Mouse (Mus musculus) layer of hippocampus, adult 2 months (tissue): ENCODE results near the gene Prrx2. TPM values are rescaled to one million over a fixed set of nuclear protein-coding genes. Genes with fewer than 3 reads are reported as not detected.
"Not testable (repeated sequence)": the region's sequence is repeated elsewhere in the genome, so short reads cannot be mapped to it uniquely, and the experiment has no call there.

ENCODE experiments used
- DNase-seq, 2 experiments: peaks; one replicate each; pipeline ENCODE4 v3.0.0; 2022; ENCODE audit warnings: low spot score in 2 of 2
- H3K27ac ChIP-seq: fragments of 200-600 bp; 2 replicates; pipeline ENCODE4 v1.8.1; 2022
- H3K4me3 ChIP-seq: fragments of 200-600 bp; 2 replicates; pipeline ENCODE4 v1.8.1; 2022; ENCODE audit warnings: mild to moderate bottlenecking
- CTCF ChIP-seq: fragments of 200-600 bp; conservative IDR thresholded peaks from 2 replicates; pipeline ENCODE4 v1.8.1; 2022; ENCODE audit warnings: antibody characterized with exemption, mild to moderate bottlenecking, moderate library complexity
- total RNA-seq, 2 experiments: library from RNA; stranded (reverse); gene quantifications; 2 replicates each; pipeline ENCODE4 v1.2.3; 2021

The Prrx2 gene
- total RNA-seq, 2 experiments from 2014 or later: 1.4 to 2.5 TPM

- peak overlapping the region; percentile 23; the same call in 1 of the 2 replicates for H3K27ac ChIP-seq
- TF ChIP-seq CTCF: no peak
- H3K4me3 ChIP-seq: no peak overlapping the region
- DNase-seq: no peak
These were observed 80.1 kb downstream of the Prrx2 start for GRCm38 (mm10) chr2:30914836-30915235.

GRCm38 (mm10) chr2:30915376-30915775 lies 80.6 kb downstream of the Prrx2 start:
- Histone ChIP-seq H3K27ac (no peak overlapping the region), H3K4me3 (no peak overlapping the region)
- TF ChIP-seq CTCF: no peak
- no peak for DNase-seq

GRCm38 (mm10) chr2:30915933-30916332 lies 81.2 kb downstream of the Prrx2 start:
- H3K4me3 ChIP-seq, DNase-seq, H3K27ac ChIP-seq: not testable (repeated sequence)

GRCm38 (mm10) chr2:30917649-30918048 lies 82.9 kb downstream of the Prrx2 start:
- DNase-seq: no peak
- no peak overlapping the region for H3K4me3 ChIP-seq
- no peak for TF ChIP-seq CTCF
- H3K27ac ChIP-seq: no peak overlapping the region

- Histone ChIP-seq H3K4me3 (no peak overlapping the region), H3K27ac (no peak overlapping the region)
- DNase-seq: no peak
- no peak for TF ChIP-seq CTCF
These were observed 83.4 kb downstream of the Prrx2 start for GRCm38 (mm10) chr2:30918126-30918525.

GRCm38 (mm10) chr2:30918780-30919329 lies 84.1 kb downstream of the Prrx2 start:
- DNase-seq: no peak
- Histone ChIP-seq H3K4me3 (no peak overlapping the region), H3K27ac (no peak overlapping the region)
- no peak for TF ChIP-seq CTCF

- Histone ChIP-seq H3K27ac (no peak overlapping the region), H3K4me3 (no peak overlapping the region)
- peak in 1 of 2 experiments; percentile 15 for DNase-seq
- no peak for TF ChIP-seq CTCF
These were observed 85.4 kb downstream of the Prrx2 start for GRCm38 (mm10) chr2:30920216-30920615.

- TF ChIP-seq CTCF: no peak
- Histone ChIP-seq H3K4me3 (no peak overlapping the region), H3K27ac (no peak overlapping the region)
- no peak for DNase-seq
These were observed 88.3 kb downstream of the Prrx2 start for GRCm38 (mm10) chr2:30923099-30923498.

GRCm38 (mm10) chr2:30925181-30925580 lies 90.4 kb downstream of the Prrx2 start:
- TF ChIP-seq CTCF: no peak
- no peak for DNase-seq
- Histone ChIP-seq H3K27ac (no peak overlapping the region), H3K4me3 (no peak overlapping the region)

- no peak for TF ChIP-seq CTCF
- no peak overlapping the region for H3K27ac ChIP-seq
- no peak for DNase-seq
These were observed 91.6 kb downstream of the Prrx2 start for GRCm38 (mm10) chr2:30926381-30926780.

GRCm38 (mm10) chr2:30927151-30927781 lies 92.5 kb downstream of the Prrx2 start:
- no peak for TF ChIP-seq CTCF
- Histone ChIP-seq H3K27ac (peak overlapping the region; percentile 23; the same call in 1 of the 2 replicates), H3K4me3 (no peak overlapping the region)
- no peak for DNase-seq

More at GRCm38 (mm10) chr2:30926381-30926780, 91.6 kb downstream of the Prrx2 start:
- H3K4me3 ChIP-seq: no peak overlapping the region

- Histone ChIP-seq H3K4me3 (no peak overlapping the region), H3K27ac (peak overlapping the region; percentile 23; the same call in 1 of the 2 replicates)
- peak; percentile 55 to 83 for DNase-seq
- peak; percentile 79 for TF ChIP-seq CTCF
These were observed 93.3 kb downstream of the Prrx2 start for GRCm38 (mm10) chr2:30927844-30928628.

GRCm38 (mm10) chr2:30928893-30929482 lies 94.2 kb downstream of the Prrx2 start:
- no peak for TF ChIP-seq CTCF
- DNase-seq: no peak
- H3K4me3 ChIP-seq: no peak overlapping the region
- peak overlapping the region; percentile 33; the same call in 1 of the 2 replicates for H3K27ac ChIP-seq
